Mouse (Mus musculus) midbrain, embryonic 16.5 days (tissue): Measurements from ENCODE around the gene Krt16. TPM values are rescaled to one million over a fixed set of nuclear protein-coding genes. Genes with fewer than 3 reads are reported as not detected.
"Not testable (repeated sequence)": the region's sequence is repeated elsewhere in the genome, so short reads cannot be mapped to it uniquely, and the experiment has no call there.

Experiments used
- ATAC-seq: fragments of 200-750 bp; cut with Nextera tagmentation; 2 replicates; pipeline ENCODE4 v1.8.0; 2017; ENCODE audit warnings: moderate TSS enrichment
- H3K27ac ChIP-seq: fragments of 300-500 bp; sonication (generic); 2 replicates; pipeline ENCODE4 v1.5.1; 2014; ENCODE audit warnings: mild to moderate bottlenecking, low read length, mixed read lengths
- H3K27me3 ChIP-seq: fragments of 300-500 bp; sonication (generic); 2 replicates; pipeline ENCODE4 v1.6.1; 2014; ENCODE audit warnings: low read depth, low read length, mixed read lengths; ENCODE audit not compliant: control insufficient read depth, insufficient read depth
- H3K36me3 ChIP-seq: fragments of 300-500 bp; sonication (generic); 2 replicates; pipeline ENCODE4 v1.6.1; 2014; ENCODE audit warnings: mild to moderate bottlenecking, low read length, moderate library complexity, mixed read lengths; ENCODE audit not compliant: control insufficient read depth, insufficient read depth
- H3K4me1 ChIP-seq: fragments of 300-500 bp; sonication (generic); 2 replicates; pipeline ENCODE4 v1.6.1; 2014; ENCODE audit warnings: mild to moderate bottlenecking, low read length, mixed read lengths; ENCODE audit not compliant: control insufficient read depth, insufficient read depth
- H3K4me2 ChIP-seq: fragments of 300-500 bp; sonication (generic); 2 replicates; pipeline ENCODE4 v1.6.1; 2014; ENCODE audit warnings: mild to moderate bottlenecking, low read length, mixed read lengths
- H3K4me3 ChIP-seq: fragments of 300-500 bp; sonication (generic); 2 replicates; pipeline ENCODE4 v1.5.1; 2014; ENCODE audit warnings: low read depth, mild to moderate bottlenecking, low read length, moderate library complexity, mixed read lengths
- H3K9ac ChIP-seq: fragments of 300-500 bp; sonication (generic); 2 replicates; pipeline ENCODE4 v1.6.1; 2014; ENCODE audit warnings: low read depth, low read length, mixed read lengths
- H3K9me3 ChIP-seq: fragments of 300-500 bp; sonication (generic); replicated peaks from 2 replicates; pipeline ENCODE4 v1.6.1; 2014; ENCODE audit warnings: mild to moderate bottlenecking, low read length, mixed read lengths; ENCODE audit not compliant: control insufficient read depth, poor library complexity, severe bottlenecking
- WGBS: fragments of 180-500 bp; shearing (Covaris S2); extraction: QIAGEN DNeasy Blood & Tissue Kit; methylation state at CpG from one replicate; pipeline ENCODE4 v1.1.7; 2014; 5-methylcytosine and 5-hydroxymethylcytosine counted together
- polyA plus RNA-seq: library from polyadenylated mRNA; unstranded; fragments of >200 nt; fragmentation: Nextera tagmentation; extraction: Ambion mirVana; gene quantifications from 2 replicates; pipeline ENCODE4 v1.2.1, GENCODE M21; 2015

Krt16 gene
- polyA plus RNA-seq, 1 experiment from 2014 or later: not detected

DNA sequence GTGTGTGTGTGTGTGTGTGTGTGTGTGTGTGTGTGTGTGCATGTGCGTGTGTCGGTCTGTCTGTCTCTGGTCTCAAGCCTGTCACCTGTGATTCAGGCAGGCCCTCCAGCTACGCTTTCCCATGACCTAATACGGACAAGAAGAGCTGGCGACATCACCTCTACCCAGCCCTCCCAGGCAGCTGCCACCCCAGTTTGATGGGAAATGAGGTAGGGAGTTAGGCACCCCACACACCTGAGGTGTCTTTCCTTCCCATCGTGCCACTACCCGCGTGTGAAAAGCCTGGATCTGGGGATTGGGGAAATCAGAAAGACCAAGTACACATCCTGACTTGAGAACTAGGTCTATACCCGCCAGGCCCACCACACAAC is 12.5 kb upstream of the Krt16 start:
- Histone ChIP-seq H3K27ac (no peak overlapping the region), H3K4me1 (peaks cover 4% of the 10 kb centered on the region), H3K4me3 (no peak overlapping the region), H3K9ac (no peak overlapping the region), H3K9me3 (no peaks in the 10 kb centered on the region), H3K4me2 (no peak overlapping the region), H3K36me3 (no peaks in the 10 kb centered on the region), H3K27me3 (no peaks in the 10 kb centered on the region)
- 86% methylated on average over 9 of the region's 9 CpGs for WGBS
- no peak for ATAC-seq

DNA sequence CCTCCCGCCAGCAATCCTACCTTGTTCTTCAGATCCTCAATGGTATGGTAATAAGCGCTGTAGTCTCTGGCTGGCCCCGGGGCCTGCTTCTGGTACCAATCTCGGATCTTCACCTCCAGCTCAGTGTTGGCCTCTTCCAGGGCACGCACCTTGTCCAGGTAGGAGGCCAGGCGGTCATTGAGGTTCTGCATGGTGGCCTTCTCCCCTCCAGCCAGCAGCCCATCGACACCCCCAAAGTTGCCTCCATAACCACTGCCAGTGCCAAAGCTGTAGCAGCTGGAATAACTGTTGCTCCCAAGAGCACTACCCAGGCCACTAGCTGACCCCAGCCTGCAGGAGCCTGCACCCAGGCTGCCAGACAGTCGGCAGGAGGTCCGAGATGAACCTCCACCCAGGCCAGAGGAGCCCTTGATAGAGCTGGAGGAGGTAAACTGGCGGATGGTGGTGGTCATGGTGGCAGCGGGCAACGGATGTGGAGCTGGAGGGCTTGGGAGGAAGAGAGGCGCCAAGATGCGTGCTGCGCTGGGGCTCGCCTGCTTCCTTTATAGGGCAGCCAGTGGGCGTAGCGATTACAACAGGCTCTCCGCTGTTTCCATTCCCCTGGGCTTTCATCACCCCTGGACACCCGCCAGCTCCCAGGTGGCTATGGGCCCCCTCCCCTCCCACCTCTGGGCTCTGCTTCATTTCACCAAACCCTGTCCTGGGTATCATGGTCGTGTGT is 12.0 kb upstream of the Krt16 start, which contains the start of gene Krt17:
TSS of gene Krt17 (minus strand) at position 516 of the 721 bp plus-strand sequence.
- Histone ChIP-seq H3K9ac (no peak within 1 kb of the TSS), H3K27me3 (no peaks in the 10 kb centered on the region), H3K36me3 (no peaks in the 10 kb centered on the region), H3K4me1 (peaks cover 4% of the 10 kb centered on the region), H3K27ac (no peak within 1 kb of the TSS), H3K4me2 (no peak within 1 kb of the TSS), H3K9me3 (no peaks in the 10 kb centered on the region), H3K4me3 (no peak within 1 kb of the TSS)
- ATAC-seq: no peak
- WGBS: 88% methylated on average over 20 of the region's 21 CpGs

DNA sequence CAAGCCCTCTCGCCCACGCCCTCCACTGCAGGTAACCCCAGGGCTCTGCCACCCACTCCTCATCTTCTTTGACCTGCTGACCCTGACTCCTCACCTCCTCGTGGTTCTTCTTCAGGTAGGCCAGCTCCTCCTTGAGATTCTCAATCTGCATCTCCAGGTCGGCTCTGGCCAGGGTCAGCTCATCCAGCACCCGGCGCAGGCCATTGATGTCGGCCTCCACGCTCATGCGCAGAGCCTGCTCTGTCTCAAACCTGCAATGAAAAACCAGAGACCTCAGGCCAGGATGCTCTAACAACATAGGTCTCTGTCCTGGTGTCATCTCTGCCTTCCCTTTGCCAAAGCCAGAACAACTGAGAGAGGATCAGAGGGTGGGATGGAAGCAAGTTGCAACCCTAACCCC is 10.4 kb upstream of the Krt16 start:
- WGBS: 94% methylated on average over 9 of the region's 9 CpGs
- H3K9me3 ChIP-seq: no peaks in the 10 kb centered on the region
- no peak overlapping the region for H3K27ac ChIP-seq
- H3K9ac ChIP-seq: no peak overlapping the region
- H3K4me3 ChIP-seq: no peak overlapping the region
- no peak overlapping the region for H3K4me2 ChIP-seq
- no peak for ATAC-seq
- peaks cover 4% of the 10 kb centered on the region for H3K4me1 ChIP-seq
- H3K36me3 ChIP-seq: no peaks in the 10 kb centered on the region
- no peaks in the 10 kb centered on the region for H3K27me3 ChIP-seq

DNA sequence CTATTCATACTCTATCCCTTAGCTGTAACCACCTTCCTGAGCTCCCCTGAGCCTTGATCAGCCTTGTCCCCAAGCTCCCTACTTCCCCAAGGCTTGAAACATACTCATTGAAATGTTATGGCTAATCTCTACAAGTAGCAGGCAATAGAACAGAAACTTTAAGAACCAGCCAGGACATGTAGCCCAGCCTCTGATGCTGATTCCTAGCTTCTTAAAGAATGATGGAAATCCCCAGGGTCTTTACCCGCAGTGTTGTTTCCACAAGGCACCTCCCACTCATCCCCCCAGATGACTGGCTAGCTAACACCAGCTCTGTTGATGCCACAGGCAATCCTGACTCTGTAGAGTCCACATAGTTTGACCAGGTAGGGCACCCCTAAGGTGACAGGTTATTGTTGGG is 9.3 kb upstream of the Krt16 start:
- no peak overlapping the region for H3K4me3 ChIP-seq
- no peaks in the 10 kb centered on the region for H3K36me3 ChIP-seq
- ATAC-seq: no peak
- H3K4me2 ChIP-seq: no peak overlapping the region
- no peaks in the 10 kb centered on the region for H3K27me3 ChIP-seq
- no peak overlapping the region for H3K9ac ChIP-seq
- WGBS: 89% methylated on average over 1 of the region's 1 CpGs
- peaks cover 4% of the 10 kb centered on the region for H3K4me1 ChIP-seq
- H3K27ac ChIP-seq: no peak overlapping the region
- H3K9me3 ChIP-seq: no peaks in the 10 kb centered on the region

DNA sequence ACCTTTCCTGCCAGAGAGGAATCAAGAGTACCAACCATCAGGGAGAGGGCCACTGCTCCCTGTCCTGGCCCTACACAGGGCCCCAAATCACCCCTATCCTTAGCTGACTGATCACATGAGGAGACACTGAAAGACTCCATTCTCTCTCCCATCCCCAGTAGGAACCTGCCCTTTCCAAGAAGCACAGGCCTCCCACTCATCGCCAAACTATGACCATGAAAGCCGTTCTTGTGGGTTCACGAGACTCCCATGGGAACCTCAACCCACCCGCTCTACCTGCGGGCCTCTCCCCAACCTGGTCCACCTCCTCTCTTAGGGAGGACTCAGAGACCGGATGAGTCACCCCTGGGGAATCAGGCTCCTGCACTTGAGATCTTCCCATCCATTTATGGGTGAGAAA is 6.8 kb upstream of the Krt16 start:
- Histone ChIP-seq H3K27ac (no peak overlapping the region), H3K9ac (no peak overlapping the region), H3K27me3 (no peaks in the 10 kb centered on the region), H3K4me2 (no peak overlapping the region), H3K9me3 (no peaks in the 10 kb centered on the region), H3K36me3 (no peaks in the 10 kb centered on the region), H3K4me3 (no peak overlapping the region), H3K4me1 (peaks cover 4% of the 10 kb centered on the region)
- WGBS: 94% methylated on average over 6 of the region's 6 CpGs
- ATAC-seq: no peak

DNA sequence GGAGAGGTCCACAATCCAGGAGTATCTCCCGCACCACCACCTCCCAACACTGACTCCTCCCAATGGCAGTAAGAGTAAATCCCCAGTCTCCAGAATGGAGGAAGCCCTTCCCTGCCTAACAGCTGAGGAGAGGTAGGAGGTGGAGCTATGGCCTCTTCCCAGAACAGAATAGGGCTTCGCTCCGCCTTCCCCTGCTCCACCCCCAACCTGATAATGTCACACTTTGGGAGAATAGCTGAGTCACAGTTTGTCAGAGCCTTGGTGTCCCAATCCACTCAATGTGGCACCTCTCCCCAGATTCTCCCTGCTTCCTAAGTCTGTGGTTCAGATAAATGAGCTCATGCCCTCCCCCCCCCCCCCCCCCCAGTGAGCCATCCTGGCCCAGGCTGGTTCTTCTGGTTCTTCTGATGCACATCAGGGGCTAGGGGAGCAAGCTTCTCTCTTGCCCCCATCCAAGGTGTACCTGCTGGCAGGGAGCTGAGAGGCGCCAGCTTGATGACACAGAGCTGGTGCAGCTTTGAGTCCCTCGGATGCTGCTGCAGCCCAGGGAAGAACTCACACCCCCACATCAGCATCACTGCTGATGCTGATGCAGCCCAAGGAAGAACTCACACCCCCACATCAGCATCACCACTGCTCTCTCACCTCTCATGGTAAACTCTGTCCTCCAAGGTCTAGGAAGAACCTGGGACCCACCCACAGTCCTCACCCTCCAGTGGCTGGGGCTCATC is 5.8 kb upstream of the Krt16 start:
- H3K27me3 ChIP-seq: no peaks in the 10 kb centered on the region
- H3K4me2 ChIP-seq: no peak overlapping the region
- peaks cover 4% of the 10 kb centered on the region for H3K4me1 ChIP-seq
- no peaks in the 10 kb centered on the region for H3K36me3 ChIP-seq
- WGBS: 80% methylated on average over 5 of the region's 5 CpGs
- no peak overlapping the region for H3K9ac ChIP-seq
- H3K9me3 ChIP-seq: no peaks in the 10 kb centered on the region
- H3K4me3 ChIP-seq: no peak overlapping the region
- no peak for ATAC-seq
- no peak overlapping the region for H3K27ac ChIP-seq

DNA sequence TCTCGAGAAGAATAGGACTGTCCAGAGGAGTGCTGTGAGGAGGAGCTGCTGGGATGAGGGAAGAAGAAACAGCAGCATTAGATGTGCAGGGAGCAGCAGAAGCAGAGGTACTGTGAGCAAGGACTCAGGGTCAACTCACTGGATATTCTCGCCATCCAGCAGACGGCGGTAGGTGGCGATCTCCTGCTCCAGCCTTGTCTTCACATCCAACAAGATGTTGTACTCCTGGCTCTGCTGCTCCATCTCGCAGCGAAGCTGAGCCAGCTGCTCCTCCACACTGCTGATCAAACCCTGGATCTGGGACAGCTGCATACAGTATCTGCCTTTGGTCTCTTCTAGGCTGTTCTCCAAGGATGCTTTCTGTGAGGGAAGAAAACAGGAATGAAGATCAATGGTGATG is 2.2 kb downstream of the Krt16 start:
- not testable (repeated sequence) for ATAC-seq, H3K27me3 ChIP-seq, H3K9ac ChIP-seq, H3K36me3 ChIP-seq, H3K4me2 ChIP-seq, H3K4me1 ChIP-seq, H3K4me3 ChIP-seq, H3K27ac ChIP-seq, H3K9me3 ChIP-seq
- 68% methylated on average over 7 of the region's 7 CpGs for WGBS

DNA sequence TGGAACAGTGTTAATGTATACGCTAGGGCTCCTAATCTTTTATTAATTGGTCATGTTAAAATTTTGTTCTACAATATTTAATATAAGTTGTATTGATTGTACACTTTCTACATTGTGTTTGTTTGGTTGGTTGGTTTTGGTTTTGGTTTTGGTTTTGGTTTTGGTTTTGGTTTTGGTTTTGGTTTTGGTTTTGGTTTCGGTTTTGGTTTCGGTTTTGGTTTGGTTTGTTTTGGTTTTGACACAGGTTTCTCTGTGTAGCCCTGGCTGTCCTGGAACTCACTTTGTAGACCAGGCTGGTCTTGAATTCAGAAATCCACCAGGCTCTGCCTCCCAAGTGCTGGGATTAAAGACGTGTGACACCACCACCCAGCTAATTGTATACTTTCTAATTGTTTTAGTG is 8.4 kb downstream of the Krt16 start:
- not testable (repeated sequence) for H3K4me3 ChIP-seq, H3K4me1 ChIP-seq, H3K4me2 ChIP-seq, H3K9me3 ChIP-seq, H3K27ac ChIP-seq, H3K9ac ChIP-seq, H3K36me3 ChIP-seq, ATAC-seq, H3K27me3 ChIP-seq
- 89% methylated on average over 4 of the region's 4 CpGs for WGBS

DNA sequence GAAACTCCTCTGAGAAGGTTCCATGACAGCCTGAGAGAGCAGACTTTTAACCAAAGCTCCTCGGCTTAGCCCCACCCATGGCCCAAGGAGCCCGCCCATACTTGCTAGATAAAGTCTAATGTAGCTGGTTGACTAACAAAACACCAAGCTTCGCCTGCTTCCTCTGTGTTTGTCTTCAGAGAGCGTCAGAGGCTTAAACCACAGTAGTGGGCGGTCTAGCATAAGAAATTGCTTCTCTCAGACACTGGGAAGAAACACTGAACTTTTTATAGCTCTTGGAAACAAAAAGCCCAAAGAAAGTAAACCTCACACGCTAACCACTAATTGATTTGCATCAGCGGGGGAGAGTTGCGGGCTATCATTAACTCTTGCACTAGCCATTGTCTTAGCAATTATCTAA is 27.0 kb downstream of the Krt16 start:
- Histone ChIP-seq H3K36me3 (no peaks in the 10 kb centered on the region), H3K9ac (no peak overlapping the region), H3K27ac (no peak overlapping the region), H3K27me3 (no peaks in the 10 kb centered on the region), H3K4me1 (no peaks in the 10 kb centered on the region), H3K4me3 (no peak overlapping the region), H3K9me3 (peaks cover 8% of the 10 kb centered on the region; the same call in 1 of the 2 replicates), H3K4me2 (no peak overlapping the region)
- no peak for ATAC-seq
- WGBS: 70% methylated on average over 8 of the region's 8 CpGs
